Mouse (Mus musculus): Measurements from ENCODE around the gene Lmbr1.

Gene Lmbr1

DNA sequence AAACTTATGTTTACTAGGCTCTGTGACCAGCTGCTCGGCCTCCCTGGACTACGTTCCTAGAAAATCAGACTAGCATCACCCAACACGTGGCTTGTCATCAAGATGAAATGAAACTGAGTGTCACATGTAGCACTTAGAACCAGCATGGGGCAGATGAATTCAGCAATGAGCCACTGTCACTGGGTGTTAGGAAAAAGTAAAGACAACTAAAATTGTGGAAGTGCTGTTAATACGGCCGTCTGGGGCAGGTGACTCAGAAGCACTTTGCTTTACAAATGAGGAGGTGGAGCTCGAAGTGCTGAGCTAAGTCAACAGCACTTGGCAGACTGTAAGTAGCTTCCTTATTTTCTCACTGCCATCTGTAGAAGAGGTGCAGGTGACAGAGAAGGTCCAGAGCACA lies 88.5 kb downstream of the Lmbr1 start:
- CTCF ChIA-PET, result no interaction called here
- POLR2A ChIA-PET, result interaction anchor here in 1 of 4 experiments (1.4 to 3.2 kb wide), 2 partner anchors 20 to 66 kb away, joined by 3 to 7 read pairs; no protein-coding TSS in a partner anchor

DNA sequence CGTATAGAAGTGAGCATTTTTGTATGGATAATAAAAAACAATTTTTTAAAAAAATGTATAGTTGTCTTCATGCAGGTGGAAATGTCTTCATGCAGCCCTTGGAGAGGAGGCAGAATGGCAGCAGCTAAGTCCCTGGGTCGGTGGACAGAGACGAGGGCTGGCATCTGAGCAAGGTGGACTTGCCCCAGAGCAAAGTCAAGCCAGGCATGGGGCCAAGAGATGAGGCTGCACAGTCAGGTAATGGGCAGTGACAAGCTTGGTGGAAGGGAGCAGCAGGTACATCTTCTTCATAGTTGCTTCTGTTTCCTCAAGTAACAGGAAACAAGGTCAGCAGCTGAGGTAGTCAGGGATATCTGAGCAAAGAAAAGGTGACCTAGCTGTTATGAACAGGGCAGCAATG lies 97.1 kb downstream of the Lmbr1 start:
- ChIA-PET CTCF (no interaction called here), POLR2A (interaction anchor here in 1 of 4 experiments (1.0 kb wide), 1 partner anchor 31 kb away, joined by 3 read pairs; no protein-coding TSS in a partner anchor)

- ChIA-PET CTCF (no interaction called here), POLR2A (no interaction called here)
Measured at GRCm38 (mm10) chr5:29274746-29275145, 103.4 kb downstream of the Lmbr1 start.

- CTCF ChIA-PET, result interaction anchor here in 1 of 4 experiments (0.9 kb wide), 1 partner anchor 822 kb away, joined by 4 read pairs; no protein-coding TSS in a partner anchor
Measured at GRCm38 (mm10) chr5:29273426-29273825, 104.8 kb downstream of the Lmbr1 start.

GRCm38 (mm10) chr5:29270879-29271278 lies 107.3 kb downstream of the Lmbr1 start:
- CTCF ChIA-PET, result interaction anchor here in 2 of 4 experiments (0.7 to 1.8 kb wide), 2 partner anchors 26 to 819 kb away, joined by 4 to 5 read pairs; no protein-coding TSS in a partner anchor
- POLR2A ChIA-PET, result interaction anchor here in 1 of 4 experiments (0.6 to 1.8 kb wide), 3 partner anchors 17 to 360 kb away, joined by 3 to 7 read pairs (median 3); no protein-coding TSS in a partner anchor

More at GRCm38 (mm10) chr5:29273426-29273825, 104.8 kb downstream of the Lmbr1 start:
- POLR2A ChIA-PET, result interaction anchor here in 1 of 4 experiments (0.6 kb wide), 1 partner anchor 54 kb away, joined by 5 read pairs; no protein-coding TSS in a partner anchor

DNA sequence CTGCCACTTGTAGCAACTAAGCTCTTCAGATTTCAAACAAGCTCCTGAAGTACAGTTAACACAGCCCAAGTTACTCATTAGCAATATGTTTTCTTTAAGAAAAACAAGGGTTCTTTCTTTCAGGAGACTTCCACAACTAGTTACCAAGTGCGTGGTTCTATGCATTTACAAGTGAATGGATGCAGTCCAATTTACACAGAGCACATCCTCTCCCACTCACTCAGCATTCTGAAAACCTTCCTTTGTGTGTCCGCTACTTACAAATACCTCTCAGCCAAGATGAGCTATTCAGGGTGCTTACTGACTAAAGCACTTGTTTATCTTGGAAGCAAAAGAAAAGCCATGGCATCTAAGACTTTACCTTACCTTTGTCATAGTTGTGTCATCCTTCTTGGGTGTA lies 124.3 kb downstream of the Lmbr1 start:
- POLR2A ChIA-PET, result interaction anchor here in 2 of 4 experiments (0.8 to 1.3 kb wide), 4 partner anchors 16 to 53 kb away, joined by 3 to 4 read pairs (median 3); no protein-coding TSS in a partner anchor

GRCm38 (mm10) chr5:29251496-29251873 lies 126.7 kb downstream of the Lmbr1 start:
- POLR2A ChIA-PET, result interaction anchor here in 2 of 4 experiments (0.5 to 1.3 kb wide), 3 partner anchors 9 to 56 kb away, joined by 3 to 4 read pairs (median 3); partner anchors contain the start of gene Rnf32 (in 1 of the 2)
- CTCF ChIA-PET, result no interaction called here

More for the DNA sequence above, 124.3 kb downstream of the Lmbr1 start:
- CTCF ChIA-PET, result no interaction called here

- POLR2A ChIA-PET, result interaction anchor here in 2 of 4 experiments (0.7 to 1.3 kb wide), 3 partner anchors 9 to 54 kb away, joined by 3 read pairs; no protein-coding TSS in a partner anchor
- CTCF ChIA-PET, result no interaction called here
Measured at GRCm38 (mm10) chr5:29250795-29251495, 127.2 kb downstream of the Lmbr1 start.

DNA sequence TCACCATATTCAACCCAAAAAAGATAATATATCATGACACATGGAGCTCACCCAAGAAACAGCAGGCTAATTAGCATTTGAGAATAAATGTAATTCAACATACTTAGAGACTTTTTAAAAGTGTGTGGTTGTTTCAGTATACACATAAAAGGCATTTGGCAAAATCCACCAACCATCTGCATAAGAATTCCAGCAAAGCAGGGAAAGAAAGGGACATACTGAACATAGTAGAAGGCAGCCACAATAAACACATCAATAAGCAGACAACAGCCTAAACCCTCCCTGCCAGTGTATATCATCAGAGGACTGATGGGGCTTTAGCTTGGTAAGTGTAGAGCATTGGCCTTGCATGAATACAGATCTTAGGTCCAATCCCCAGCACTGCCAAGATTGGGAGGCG lies 133.4 kb downstream of the Lmbr1 start:
- POLR2A ChIA-PET, result no interaction called here
- CTCF ChIA-PET, result interaction anchor here in 1 of 4 experiments (0.6 kb wide), 1 partner anchor 26 kb away, joined by 4 read pairs; no protein-coding TSS in a partner anchor

- ChIA-PET CTCF (no interaction called here), POLR2A (no interaction called here)
Measured at GRCm38 (mm10) chr5:29238379-29238778, 139.8 kb downstream of the Lmbr1 start.

- POLR2A ChIA-PET, result no interaction called here
- CTCF ChIA-PET, result no interaction called here
Measured at GRCm38 (mm10) chr5:29230481-29230880, 147.7 kb downstream of the Lmbr1 start.

DNA sequence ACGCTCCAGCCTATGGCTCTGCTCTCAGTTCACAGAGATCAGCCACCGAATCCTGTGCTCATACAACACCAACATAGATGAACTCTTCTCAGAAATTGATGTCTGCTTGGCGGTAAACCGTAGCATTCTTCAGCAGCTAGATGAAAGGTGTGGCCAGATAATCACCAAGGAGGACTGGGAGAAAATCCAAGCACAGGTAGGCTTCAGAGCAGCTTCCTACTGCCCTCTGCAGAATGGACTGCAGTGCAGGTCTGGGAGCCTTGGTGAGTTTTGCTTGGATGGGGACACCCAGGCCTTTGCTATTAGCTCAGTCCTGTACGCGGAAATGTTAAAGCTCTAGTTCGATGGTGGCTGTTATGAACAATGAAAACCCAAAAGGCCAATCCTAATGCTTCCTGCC lies 154.1 kb downstream of the Lmbr1 start:
- ChIA-PET CTCF (no interaction called here), POLR2A (interaction anchor here in 1 of 4 experiments (1.2 to 2.7 kb wide), 3 partner anchors 10 to 65 kb away, joined by 3 to 8 read pairs (median 3); no protein-coding TSS in a partner anchor)

- CTCF ChIA-PET, result no interaction called here
- POLR2A ChIA-PET, result no interaction called here
Measured at GRCm38 (mm10) chr5:29217997-29218396, 160.2 kb downstream of the Lmbr1 start.

DNA sequence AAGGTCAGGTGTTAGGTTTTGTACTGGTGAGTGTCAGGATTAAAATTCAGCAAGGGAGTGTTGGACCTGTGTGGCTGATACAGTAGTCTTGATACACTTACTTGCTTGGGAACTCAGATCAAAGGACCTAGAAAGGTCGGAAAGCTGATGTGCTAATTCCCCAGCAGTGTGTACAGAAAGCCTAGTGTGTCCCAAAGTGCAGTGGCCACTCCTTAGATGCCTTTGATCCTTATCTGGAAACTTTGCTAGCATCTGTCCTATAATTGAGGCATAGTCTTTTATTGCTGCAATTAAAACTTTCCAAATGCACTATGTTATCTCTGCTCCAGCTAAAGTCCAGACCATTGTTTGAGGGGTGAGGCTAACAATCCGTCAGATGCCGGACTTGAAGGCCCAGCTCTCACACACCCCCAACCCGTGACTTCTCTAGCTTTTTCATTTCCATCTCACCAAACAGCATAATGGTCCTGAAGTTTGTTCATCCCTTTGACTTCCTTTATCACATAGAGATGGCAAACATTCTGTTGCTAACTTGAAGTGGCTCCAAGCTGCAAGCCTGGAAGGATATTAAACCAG lies 166.1 kb downstream of the Lmbr1 start:
- POLR2A ChIA-PET, result interaction anchor here in 3 of 4 experiments (0.6 to 2.5 kb wide), 8 partner anchors 11 to 26 kb away, joined by 3 to 12 read pairs (median 3); partner anchors contain the start of gene Rnf32 (in 3 of the 3)

DNA sequence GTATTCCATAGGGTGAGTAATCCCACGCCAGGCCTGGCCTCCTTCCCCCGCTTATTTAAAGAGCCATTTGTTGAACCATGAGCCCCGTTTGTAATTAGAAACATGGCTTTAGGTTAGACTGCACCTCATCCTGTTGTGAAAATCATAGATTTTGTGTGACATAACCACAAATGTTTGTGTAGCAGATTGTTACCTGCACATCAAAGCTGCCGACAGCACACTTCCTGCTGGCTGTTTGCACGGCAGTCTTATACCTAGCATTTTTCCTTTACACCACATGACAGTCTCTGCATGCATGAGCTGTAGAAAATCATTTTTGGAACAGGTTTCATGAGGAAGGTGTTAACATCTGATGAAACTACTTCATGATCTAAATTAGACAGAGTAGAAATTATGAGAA lies 172.5 kb downstream of the Lmbr1 start:
- POLR2A ChIA-PET, result interaction anchor here in 1 of 4 experiments (0.7 to 0.8 kb wide), 2 partner anchors 8 to 9 kb away, joined by 3 to 4 read pairs; no protein-coding TSS in a partner anchor
- CTCF ChIA-PET, result no interaction called here

More for the DNA sequence above, 166.1 kb downstream of the Lmbr1 start:
- CTCF ChIA-PET, result interaction anchor here in 1 of 4 experiments (0.5 kb wide), 1 partner anchor 82 kb away, joined by 4 read pairs; no protein-coding TSS in a partner anchor

GRCm38 (mm10) chr5:29199868-29200267 lies 178.3 kb downstream of the Lmbr1 start:
- POLR2A ChIA-PET, result interaction anchor here in 2 of 4 experiments (1.5 to 2.5 kb wide), 4 partner anchors 9 to 13 kb away, joined by 3 to 12 read pairs (median 4); no protein-coding TSS in a partner anchor
- CTCF ChIA-PET, result interaction anchor here in 1 of 4 experiments (0.6 kb wide), 1 partner anchor 537 kb away, joined by 3 read pairs; no protein-coding TSS in a partner anchor

GRCm38 (mm10) chr5:29198960-29199488 lies 179.2 kb downstream of the Lmbr1 start:
- POLR2A ChIA-PET, result interaction anchor here in 2 of 4 experiments (1.5 to 1.8 kb wide), 3 partner anchors 9 to 12 kb away, joined by 3 to 4 read pairs (median 4); no protein-coding TSS in a partner anchor

DNA sequence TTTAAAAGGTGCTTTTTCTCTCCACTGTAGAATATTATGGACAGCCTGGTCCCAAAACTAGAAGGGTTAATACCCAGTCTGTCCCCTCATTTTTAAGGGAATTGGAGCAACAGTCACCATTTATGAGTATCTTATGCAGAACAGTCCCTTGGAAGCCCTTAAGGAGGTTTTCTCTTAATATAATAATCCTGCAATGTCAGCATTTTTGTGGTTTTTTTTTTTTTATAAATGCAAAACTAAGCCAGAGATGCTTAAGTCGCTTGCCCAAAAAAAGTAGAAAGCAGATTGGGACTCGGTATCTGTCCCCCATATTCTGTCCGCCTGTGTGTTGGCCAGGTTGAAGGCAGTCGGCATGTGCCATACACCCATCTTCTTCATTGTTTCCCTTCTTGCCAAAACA lies 181.0 kb downstream of the Lmbr1 start:
- POLR2A ChIA-PET, result interaction anchor here in 2 of 4 experiments (1.1 to 1.4 kb wide), 4 partner anchors 8 to 81 kb away, joined by 3 to 5 read pairs (median 4); no protein-coding TSS in a partner anchor
- CTCF ChIA-PET, result no interaction called here

More at GRCm38 (mm10) chr5:29198960-29199488, 179.2 kb downstream of the Lmbr1 start:
- CTCF ChIA-PET, result no interaction called here

DNA sequence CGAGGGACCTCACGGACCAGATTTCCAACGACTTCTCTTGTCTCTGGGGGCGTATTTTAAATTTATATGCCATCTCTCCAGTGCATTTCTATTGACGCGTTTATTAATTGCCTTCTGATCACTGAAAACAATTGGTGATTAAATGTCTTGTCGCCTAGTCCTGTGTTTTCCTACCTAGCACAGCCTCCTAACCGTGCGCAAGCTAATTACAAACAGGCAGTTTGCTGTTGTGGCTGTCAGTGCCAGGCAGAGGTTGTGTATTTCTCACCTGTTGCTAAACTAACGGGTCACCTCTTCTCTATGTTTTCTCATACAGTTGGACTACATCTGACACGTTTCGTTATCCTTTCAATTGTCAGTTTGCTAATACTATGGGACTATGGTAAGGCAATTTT lies 181.9 kb downstream of the Lmbr1 start:
- CTCF ChIA-PET, result interaction anchor here in 1 of 4 experiments (0.8 kb wide), 1 partner anchor 745 kb away, joined by 3 read pairs; no protein-coding TSS in a partner anchor
- POLR2A ChIA-PET, result interaction anchor here in 3 of 4 experiments (0.6 to 2.8 kb wide), 23 partner anchors 9 to 1377 kb away, joined by 3 to 11 read pairs (median 3); partner anchors contain the start of genes Lmbr1 (in 2 of the 3) and Nom1 (in 1 of the 3)

All from embryonic stem cell, embryonic (primary cell).